Mouse (Mus musculus): ENCODE data around the gene Prr30. TPM values are rescaled to one million over a fixed set of nuclear protein-coding genes. Genes with fewer than 3 reads are reported as not detected.
"Not testable (repeated sequence)": the region's sequence is repeated elsewhere in the genome, so short reads cannot be mapped to it uniquely, and the experiment has no call there.

Prr30 gene
- not detected for total RNA-seq (2021)

DNA sequence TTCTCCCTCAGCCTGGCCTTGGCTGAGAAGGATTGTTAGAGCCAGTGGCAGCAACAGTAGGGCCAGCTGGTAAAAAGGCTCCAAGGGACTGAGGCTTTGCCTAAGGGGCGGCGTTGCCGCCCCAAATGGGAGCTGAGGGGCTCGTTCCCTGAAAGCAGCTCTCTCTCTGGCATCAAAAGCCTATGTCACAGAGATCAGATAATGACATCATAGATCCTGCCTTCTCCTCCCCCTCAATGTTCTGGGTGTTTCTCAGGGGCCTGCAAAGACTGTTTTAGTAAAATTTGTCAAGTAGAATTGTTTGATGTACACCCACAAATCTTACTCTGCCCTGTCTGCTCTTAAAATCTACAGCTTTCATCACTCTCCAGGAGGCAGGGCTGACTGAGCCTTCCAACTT is at the start of gene Prr30:
Gene Prr30 (minus strand): TSS at position 101 of the 400 bp plus-strand sequence.
- no peak for DNase-seq (ENCODE audit: low spot score in 2 of 2)
- intact Hi-C loops (cut with DNase I) = no loop called here

- intact Hi-C loops (cut with DNase I) = no loop called here
- no peak for DNase-seq (ENCODE audit: low spot score in 2 of 2)
Measured at GRCm38 (mm10) chr14:101246793-101247192, 46.7 kb upstream of the Prr30 start.

DNA sequence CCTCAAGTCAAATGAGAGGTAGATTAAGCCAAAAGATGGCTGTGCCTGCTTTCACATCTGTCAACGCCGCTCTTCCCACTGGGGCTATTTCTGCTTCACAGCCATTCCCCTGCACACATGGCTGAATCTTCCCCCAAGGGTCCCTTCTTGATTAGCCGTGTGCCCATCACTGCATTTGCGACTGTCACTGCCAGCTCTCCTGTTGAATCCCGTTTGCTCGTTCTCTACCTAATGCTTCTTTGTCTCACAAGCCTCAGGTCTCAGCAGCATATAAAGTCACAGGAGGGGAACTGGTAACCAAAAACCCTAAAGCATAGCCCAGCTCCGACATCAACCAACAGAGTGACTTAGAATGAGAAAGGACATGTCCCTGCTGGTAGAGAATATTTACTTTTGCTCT is 45.6 kb upstream of the Prr30 start:
- intact Hi-C loops (cut with DNase I) = no loop called here
- no peak for DNase-seq (ENCODE audit: low spot score in 2 of 2)

DNA sequence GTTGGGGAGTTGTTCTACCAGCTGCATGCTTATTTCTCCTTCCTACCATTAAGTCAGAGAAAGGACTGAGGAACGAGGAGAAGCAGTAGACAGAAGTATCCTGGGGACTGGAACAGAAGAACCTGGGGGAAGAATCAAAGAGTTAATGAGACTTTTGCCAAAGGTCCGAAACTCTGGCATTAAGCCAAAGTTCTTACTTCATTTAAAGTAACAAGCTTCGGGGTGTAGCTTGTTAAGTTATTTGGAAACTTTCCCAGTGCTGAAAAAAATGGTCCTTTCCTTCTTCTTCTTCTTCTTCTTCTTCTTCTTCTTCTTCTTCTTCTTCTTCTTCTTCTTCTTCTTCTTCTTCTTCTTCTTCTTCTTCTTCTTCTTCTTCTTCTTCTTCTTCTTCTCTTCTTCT is 44.3 kb upstream of the Prr30 start:
- intact Hi-C loops (cut with DNase I); DNase-seq (ENCODE audit: low spot score in 2 of 2): not testable (repeated sequence)

GRCm38 (mm10) chr14:101237965-101238364 is 37.8 kb upstream of the Prr30 start:
- intact Hi-C loops (cut with DNase I) = no loop called here
- DNase-seq (ENCODE audit: low spot score in 2 of 2) = no peak

GRCm38 (mm10) chr14:101229068-101229467 is 28.9 kb upstream of the Prr30 start:
- peak in 1 of 2 experiments; percentile 48 for DNase-seq (ENCODE audit: low spot score in 2 of 2)
- intact Hi-C loops (cut with DNase I) = no loop called here

GRCm38 (mm10) chr14:101222319-101222718 is 22.2 kb upstream of the Prr30 start:
- DNase-seq (ENCODE audit: low spot score in 2 of 2) = no peak
- intact Hi-C loops (cut with DNase I) = no loop called here

GRCm38 (mm10) chr14:101172258-101172657 is 27.9 kb downstream of the Prr30 start:
- intact Hi-C loops (cut with DNase I) = no loop called here
- no peak for DNase-seq (ENCODE audit: low spot score in 2 of 2)
